Mouse (Mus musculus) limb, embryonic 10.5 days (tissue): Measurements from ENCODE around the gene Robo1. TPM values are rescaled to one million over a fixed set of nuclear protein-coding genes. Genes with fewer than 3 reads are reported as not detected.
A peak's percentile ranks its signal among the peaks of the same experiment; 100 is the strongest.

ENCODE experiments used
- DNase-seq: peaks from one replicate; pipeline ENCODE4 v3.0.0-alpha.2; 2017; ENCODE audit warnings: low spot score
- H3K27ac ChIP-seq: fragments of 300-500 bp; sonication (generic); 2 replicates; pipeline ENCODE4 v1.5.1; 2016; ENCODE audit warnings: mild to moderate bottlenecking
- H3K27me3 ChIP-seq: fragments of 300-500 bp; sonication (generic); 2 replicates; pipeline ENCODE4 v1.6.1; 2016; ENCODE audit warnings: low read depth, mild to moderate bottlenecking; ENCODE audit not compliant: poor library complexity, severe bottlenecking
- H3K36me3 ChIP-seq: fragments of 300-500 bp; sonication (generic); 2 replicates; pipeline ENCODE4 v1.6.1; 2016; ENCODE audit warnings: mild to moderate bottlenecking, moderate library complexity
- H3K4me1 ChIP-seq: fragments of 300-500 bp; sonication (generic); 2 replicates; pipeline ENCODE4 v1.6.1; 2016
- H3K4me3 ChIP-seq: fragments of 300-500 bp; sonication (generic); 2 replicates; pipeline ENCODE4 v1.5.1; 2016; ENCODE audit warnings: mild to moderate bottlenecking, moderate library complexity
- H3K9me3 ChIP-seq: fragments of 300-500 bp; sonication (generic); replicated peaks from 2 replicates; pipeline ENCODE4 v1.6.1; 2016; ENCODE audit warnings: mild to moderate bottlenecking
- WGBS: fragments of 180-500 bp; shearing (Covaris S2); methylation state at CpG from one replicate; pipeline ENCODE4 v1.1.7; 2016; 5-methylcytosine and 5-hydroxymethylcytosine counted together
- polyA plus RNA-seq: library from polyadenylated mRNA; unstranded; fragments of >200 nt; fragmentation: Nextera tagmentation; extraction: Ambion mirVana; gene quantifications from 2 replicates; pipeline ENCODE4 v1.2.1, GENCODE M21; 2016

Robo1 gene
- polyA plus RNA-seq, 1 experiment from 2014 or later = 42.1 TPM

DNA sequence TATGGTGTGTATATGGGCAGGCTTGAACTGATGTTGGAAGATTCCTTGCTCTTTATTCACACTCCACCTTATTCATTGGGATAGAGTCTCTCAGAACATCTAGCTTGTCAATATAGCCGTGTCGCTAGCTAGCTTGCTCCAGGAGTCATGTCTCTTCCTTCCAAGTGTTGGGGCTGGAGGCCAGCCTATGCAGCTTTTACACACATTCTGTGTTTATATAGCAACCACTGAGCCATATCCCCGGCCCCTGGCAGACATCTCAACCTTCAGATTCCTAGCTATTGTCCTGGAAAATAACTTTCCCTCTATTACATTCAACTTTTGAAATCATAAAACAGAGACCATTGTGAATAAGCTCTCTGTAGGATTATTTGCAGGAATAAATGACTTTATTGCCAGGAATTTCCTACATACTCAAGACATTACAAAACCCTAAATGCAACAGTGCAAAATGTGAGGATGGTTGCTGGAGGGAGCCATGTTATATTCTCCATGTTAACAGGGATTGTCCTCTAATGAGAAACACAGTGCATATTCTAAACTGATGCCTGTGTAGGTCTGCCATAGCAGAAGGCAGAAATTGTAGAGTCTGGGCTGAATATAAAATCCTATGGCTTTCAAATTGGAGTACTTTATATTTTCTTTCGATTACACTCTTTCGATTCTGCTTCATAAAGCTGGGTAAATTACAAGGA, 546.9 kb downstream of the Robo1 start:
- 91% methylated on average over 5 of the region's 5 CpGs for WGBS

DNA sequence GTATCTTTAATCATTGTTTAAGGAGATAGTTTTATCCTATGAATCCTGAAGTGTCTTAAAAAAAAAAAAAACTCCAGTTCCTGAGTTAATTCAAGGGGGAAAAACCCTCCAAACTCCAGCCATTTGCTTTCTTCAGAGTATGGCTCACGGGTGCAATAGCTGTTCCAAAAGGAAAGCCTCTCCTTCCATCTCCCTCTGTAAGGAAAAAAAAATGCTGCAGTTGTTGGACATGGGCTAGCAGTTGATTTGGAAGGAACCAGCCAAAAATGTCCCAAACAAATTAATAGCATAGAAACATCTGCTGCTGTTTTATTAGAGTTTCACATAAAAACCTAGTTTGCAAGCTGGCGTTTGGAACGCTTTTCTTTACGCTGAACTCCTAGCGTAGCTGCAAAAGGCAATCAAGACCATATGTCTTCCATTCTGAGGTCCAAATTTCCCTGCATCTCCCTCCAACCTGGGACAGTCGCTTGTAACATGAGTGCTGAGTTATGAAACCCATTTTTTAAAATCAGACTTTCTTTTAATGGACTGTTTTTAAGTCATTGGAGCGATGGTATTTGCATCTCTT, 553.7 kb downstream of the Robo1 start:
- Histone ChIP-seq H3K4me3 (no peak overlapping the region), H3K27ac (no peak overlapping the region), H3K36me3 (no peaks in the 10 kb centered on the region), H3K9me3 (no peaks in the 10 kb centered on the region), H3K27me3 (no peaks in the 10 kb centered on the region), H3K4me1 (peaks cover 36% of the 10 kb centered on the region)
- 30% methylated on average over 7 of the region's 7 CpGs for WGBS
- no peak for DNase-seq

More for the DNA sequence above, 546.9 kb downstream of the Robo1 start:
- no peak for DNase-seq
- no peak overlapping the region for H3K27ac ChIP-seq
- H3K4me3 ChIP-seq = no peak overlapping the region
- no peaks in the 10 kb centered on the region for H3K9me3 ChIP-seq
- no peaks in the 10 kb centered on the region for H3K36me3 ChIP-seq
- H3K27me3 ChIP-seq = no peaks in the 10 kb centered on the region
- peaks cover 3% of the 10 kb centered on the region; the same call in 1 of the 2 replicates for H3K4me1 ChIP-seq

DNA sequence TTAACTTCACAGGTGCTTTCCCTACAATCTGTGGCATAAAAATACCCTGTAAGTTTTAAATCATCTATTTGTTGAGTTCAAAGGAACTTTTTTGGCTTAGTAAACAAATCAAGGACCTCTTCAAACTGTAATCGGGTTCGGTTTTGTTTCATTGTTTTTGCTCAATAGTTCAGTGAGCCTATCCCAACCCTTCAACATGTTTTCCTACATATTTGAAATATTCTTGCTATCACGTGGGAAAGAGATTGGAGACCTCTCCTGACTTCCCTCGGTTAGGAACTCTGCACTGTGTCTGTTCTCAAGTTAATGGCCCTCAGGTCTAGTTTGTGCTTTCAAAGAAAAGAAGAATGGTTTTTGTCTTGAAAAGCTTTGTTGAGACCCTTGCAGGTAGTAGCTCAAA, 557.9 kb downstream of the Robo1 start:
- Histone ChIP-seq H3K27me3 (no peaks in the 10 kb centered on the region), H3K4me1 (peaks cover 31% of the 10 kb centered on the region), H3K27ac (no peak overlapping the region), H3K4me3 (no peak overlapping the region), H3K9me3 (no peaks in the 10 kb centered on the region), H3K36me3 (no peaks in the 10 kb centered on the region)
- 90% methylated on average over 4 of the region's 4 CpGs for WGBS
- no peak for DNase-seq

DNA sequence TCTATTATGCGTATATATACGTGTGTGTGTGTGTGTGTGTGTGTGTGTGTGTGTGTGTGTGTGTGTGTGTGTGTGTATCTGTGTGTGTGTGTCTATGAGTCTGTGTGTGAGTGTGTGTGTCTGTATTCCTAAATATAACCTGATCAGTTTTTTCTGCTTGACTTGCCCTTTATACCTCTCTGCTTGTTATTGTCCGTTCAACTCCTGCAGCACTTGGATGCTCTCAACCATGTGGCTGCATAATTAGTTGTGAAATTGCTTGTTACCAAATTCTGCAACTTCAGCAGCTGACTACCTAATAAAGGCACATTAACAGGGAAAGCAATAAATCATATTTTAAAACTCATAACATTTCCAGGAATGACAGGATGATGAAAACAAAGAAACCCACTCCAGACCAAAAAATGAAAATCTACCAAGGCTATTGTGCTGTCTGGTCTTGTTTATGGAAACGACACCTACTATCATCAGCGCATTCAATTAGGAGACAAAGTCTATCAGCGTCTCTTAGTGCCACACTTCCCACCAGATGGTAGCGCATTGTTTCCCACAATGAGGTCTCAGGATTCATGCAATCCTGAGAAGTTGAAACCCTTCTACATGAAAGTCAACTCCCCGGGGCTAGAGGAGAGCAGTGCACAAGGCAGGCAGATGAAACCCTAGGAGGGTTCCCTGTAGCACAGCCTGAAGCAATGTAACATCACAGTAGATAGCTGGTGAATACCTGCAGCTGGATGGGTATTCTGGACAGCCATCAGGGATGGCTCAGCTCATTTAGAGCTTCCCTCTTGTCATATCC, 567.0 kb downstream of the Robo1 start:
- no peak for DNase-seq
- no peaks in the 10 kb centered on the region for H3K9me3 ChIP-seq
- peaks cover 4% of the 10 kb centered on the region; the same call in 1 of the 2 replicates for H3K4me1 ChIP-seq
- no peak overlapping the region for H3K4me3 ChIP-seq
- WGBS = 88% methylated on average over 8 of the region's 8 CpGs
- H3K36me3 ChIP-seq = no peaks in the 10 kb centered on the region
- no peak overlapping the region for H3K27ac ChIP-seq
- no peaks in the 10 kb centered on the region for H3K27me3 ChIP-seq

DNA sequence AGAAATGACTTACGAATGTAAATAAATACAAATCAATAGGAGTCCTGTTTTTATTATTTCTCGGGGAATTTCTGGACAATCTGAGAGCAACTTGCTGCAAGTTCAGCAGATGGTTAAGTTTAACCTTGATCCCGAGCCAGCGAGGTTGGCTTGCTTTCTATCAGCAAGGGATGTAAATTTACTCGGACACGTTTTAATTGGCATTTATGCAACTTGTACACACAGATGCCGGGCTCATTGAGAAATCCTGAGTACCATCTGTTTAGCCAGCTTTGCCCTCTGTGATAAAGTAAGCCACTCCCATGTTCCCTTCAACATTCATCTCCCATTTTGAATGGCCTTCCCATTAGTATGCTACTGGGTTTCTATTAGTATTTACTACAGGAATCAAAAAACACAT, 580.0 kb downstream of the Robo1 start:
- 49% methylated on average over 7 of the region's 7 CpGs for WGBS
- DNase-seq = no peak

DNA sequence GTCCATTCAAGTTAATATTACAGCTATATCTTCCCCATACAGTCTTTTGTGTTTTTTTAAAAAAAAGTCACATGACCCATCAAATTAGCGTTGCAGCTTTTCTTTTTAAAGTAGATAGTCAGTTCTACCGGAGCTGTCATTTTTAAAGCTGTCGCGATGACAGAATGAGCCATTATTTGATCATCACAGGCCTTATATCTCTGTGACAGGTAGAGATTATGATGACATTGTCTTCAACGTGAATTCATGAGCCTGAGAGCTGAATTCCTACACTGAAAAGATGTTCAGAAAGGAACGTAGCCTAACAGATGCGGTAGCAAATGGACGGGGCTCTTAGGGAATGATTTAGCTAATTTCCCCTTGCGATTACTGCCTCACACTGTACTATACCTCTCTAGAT, 581.3 kb downstream of the Robo1 start:
- 94% methylated on average over 9 of the region's 9 CpGs for WGBS
- peaks cover 4% of the 10 kb centered on the region; the same call in 1 of the 2 replicates for H3K4me1 ChIP-seq
- H3K36me3 ChIP-seq = no peaks in the 10 kb centered on the region
- H3K27ac ChIP-seq = no peak overlapping the region
- H3K27me3 ChIP-seq = no peaks in the 10 kb centered on the region
- no peak overlapping the region for H3K4me3 ChIP-seq
- DNase-seq = no peak
- no peaks in the 10 kb centered on the region for H3K9me3 ChIP-seq

More for the DNA sequence above, 580.0 kb downstream of the Robo1 start:
- Histone ChIP-seq H3K36me3 (no peaks in the 10 kb centered on the region), H3K27ac (no peak overlapping the region), H3K9me3 (no peaks in the 10 kb centered on the region), H3K4me3 (no peak overlapping the region), H3K27me3 (no peaks in the 10 kb centered on the region), H3K4me1 (peaks cover 4% of the 10 kb centered on the region; the same call in 1 of the 2 replicates)

DNA sequence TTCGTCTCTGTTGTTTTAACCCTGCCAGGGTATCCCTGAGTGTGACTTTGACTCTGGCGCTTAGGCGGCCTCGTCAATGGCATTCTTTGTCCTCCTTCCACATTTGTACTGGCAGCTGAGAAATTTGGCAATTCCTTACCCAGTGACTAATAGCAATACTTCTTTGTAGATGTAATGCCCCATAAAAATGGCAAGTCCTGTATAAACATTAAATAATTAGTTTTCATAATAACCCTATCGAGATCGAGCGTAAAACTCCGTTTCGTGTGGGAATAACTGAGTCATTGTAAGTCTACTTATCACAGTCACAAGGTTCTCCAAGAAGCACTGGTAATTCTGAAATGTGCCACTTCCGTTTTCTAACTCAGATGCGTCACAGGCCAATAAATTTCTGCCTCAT, 589.0 kb downstream of the Robo1 start:
- 91% methylated on average over 11 of the region's 11 CpGs for WGBS
- no peak for DNase-seq
- H3K4me1 ChIP-seq = no peaks in the 10 kb centered on the region
- no peak overlapping the region for H3K27ac ChIP-seq
- H3K9me3 ChIP-seq = no peaks in the 10 kb centered on the region
- H3K36me3 ChIP-seq = no peaks in the 10 kb centered on the region
- H3K27me3 ChIP-seq = no peaks in the 10 kb centered on the region
- no peak overlapping the region for H3K4me3 ChIP-seq

DNA sequence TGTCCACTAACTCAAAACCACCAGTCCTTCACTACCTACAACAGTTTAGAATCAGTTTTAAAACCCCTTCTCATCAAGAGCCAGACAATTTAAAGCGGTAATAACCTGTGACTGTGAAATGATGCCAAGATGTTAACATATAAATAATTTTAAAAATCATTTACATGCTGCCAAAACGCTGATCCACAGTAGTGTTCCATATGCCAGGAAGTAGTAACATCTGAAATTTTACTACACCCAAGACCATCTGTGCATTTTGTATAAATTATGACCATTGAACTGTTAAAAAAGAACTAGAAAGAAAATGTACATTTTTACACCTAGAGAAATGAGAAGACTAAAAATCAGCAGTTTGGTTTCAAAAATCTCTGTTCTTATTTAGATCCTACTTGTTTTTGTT, 600.8 kb downstream of the Robo1 start:
- WGBS = 88% methylated on average over 2 of the region's 2 CpGs
- no peaks in the 10 kb centered on the region for H3K4me1 ChIP-seq
- H3K36me3 ChIP-seq = peaks cover 8% of the 10 kb centered on the region; the same call in 1 of the 2 replicates
- no peak for DNase-seq
- no peaks in the 10 kb centered on the region for H3K27me3 ChIP-seq
- H3K9me3 ChIP-seq = no peaks in the 10 kb centered on the region
- H3K27ac ChIP-seq = no peak overlapping the region
- H3K4me3 ChIP-seq = no peak overlapping the region

DNA sequence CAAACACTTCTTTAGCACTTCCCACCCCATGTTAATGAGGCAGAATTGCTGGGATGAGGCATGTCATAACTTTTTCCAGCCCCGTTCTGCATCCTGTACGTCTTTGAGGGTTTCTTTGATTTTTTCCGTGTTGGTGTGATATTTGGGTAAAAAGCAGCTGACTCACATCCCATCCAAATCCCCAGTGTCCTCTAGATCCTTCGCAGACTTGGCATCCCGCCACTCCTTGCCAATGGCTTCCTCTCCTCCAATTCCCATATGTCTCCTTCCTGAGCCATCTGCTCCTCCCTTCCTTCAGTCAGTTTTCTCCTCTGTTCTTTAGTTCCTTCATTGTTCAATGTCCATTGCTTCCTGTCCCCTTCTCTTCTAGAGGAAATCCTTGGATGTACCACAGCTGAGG, 605.0 kb downstream of the Robo1 start:
- DNase-seq = no peak
- Histone ChIP-seq H3K4me1 (no peaks in the 10 kb centered on the region), H3K27ac (no peak overlapping the region), H3K4me3 (no peak overlapping the region), H3K36me3 (no peaks in the 10 kb centered on the region), H3K9me3 (no peaks in the 10 kb centered on the region), H3K27me3 (no peaks in the 10 kb centered on the region)
- WGBS = 90% methylated on average over 5 of the region's 5 CpGs

DNA sequence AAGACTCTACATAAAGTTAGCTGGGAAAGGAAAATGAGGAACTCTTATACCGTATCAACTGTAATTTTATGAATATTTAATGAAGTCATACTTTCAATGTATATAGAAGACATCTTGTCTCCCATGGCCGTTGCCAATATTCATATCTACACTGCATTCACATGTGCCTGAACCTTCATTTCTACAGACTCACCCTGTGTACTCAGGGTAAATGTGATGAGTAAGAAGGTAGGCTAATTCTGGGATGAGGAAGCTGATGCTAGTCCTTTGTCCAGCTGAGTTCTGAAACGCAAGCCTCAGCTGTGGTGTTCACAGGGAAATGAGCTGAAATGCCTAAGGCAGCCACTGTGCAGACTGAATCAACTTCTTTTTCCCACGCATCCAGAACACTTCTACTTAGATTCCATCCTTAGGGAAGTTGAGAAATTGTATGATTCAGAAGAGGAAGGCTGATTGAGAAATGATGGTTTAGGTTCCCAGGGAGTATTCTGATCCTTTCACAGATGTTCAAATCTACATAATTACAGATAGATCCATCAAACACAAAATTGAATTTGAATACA, 606.0 kb downstream of the Robo1 start:
- Histone ChIP-seq H3K27ac (no peak overlapping the region), H3K9me3 (no peaks in the 10 kb centered on the region), H3K36me3 (no peaks in the 10 kb centered on the region), H3K4me1 (no peaks in the 10 kb centered on the region), H3K4me3 (no peak overlapping the region), H3K27me3 (no peaks in the 10 kb centered on the region)
- DNase-seq = no peak
- WGBS = 92% methylated on average over 4 of the region's 4 CpGs

DNA sequence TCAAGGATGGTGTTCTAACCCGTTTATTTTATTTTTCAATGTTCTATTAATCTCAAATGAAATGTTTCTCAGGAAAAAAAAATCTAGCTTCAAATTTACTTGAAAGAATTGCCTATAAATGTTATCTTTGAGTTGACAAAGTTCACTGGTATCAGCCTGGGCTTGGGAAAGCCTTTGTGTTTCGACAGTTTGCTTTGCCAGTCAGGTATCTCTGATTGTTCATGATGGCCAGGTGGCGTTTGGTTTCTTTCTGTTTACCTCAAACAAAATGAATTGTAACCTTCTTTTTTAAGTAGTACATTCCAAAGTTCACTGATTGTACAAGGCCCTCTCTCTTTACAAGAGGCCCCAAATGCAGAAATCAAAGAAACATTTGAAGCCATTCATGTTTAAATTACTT, 611.9 kb downstream of the Robo1 start:
- Histone ChIP-seq H3K9me3 (no peaks in the 10 kb centered on the region), H3K4me1 (peaks cover 27% of the 10 kb centered on the region), H3K36me3 (no peaks in the 10 kb centered on the region), H3K27ac (no peak overlapping the region), H3K4me3 (no peak overlapping the region), H3K27me3 (no peaks in the 10 kb centered on the region)
- WGBS = 85% methylated on average over 3 of the region's 3 CpGs
- no peak for DNase-seq

DNA sequence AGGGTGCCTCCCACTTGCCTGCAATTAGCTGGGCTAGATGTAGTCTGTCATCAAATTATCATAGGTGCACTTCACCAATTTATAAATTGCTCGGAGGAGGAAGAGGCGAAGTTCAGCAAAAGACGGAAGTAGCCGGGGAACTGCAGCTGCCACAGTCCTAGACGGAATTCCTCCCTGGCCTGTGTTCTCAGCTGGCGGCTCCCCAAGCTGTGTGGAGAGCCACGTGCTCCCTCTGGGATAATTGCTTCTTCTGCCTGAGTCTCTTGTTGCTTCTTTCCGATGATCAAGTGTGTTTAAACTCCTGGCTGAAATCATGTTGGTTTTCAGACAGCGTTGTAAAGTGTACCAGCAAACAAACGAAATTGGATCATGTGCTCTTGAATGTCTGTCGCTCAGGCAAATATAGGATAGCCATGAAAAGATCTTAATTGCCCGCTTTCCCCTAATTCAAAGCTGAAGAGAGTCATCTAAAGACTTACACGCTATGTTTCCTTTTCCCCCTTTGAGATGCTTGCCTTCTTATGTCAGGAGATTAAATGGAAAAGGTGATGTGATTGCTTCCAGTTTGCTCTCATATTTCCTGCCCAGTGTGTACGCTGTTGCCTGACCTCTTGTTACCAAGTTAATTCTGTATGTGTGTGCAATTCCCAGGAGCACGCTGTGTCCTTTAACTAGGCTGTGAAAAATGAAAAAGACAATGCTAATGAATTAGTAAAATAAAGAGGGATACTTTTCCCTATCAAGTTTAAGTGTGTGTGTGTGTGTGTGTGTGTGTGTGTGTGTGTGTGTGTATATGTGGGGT, 616.5 kb downstream of the Robo1 start:
- 31% methylated on average over 15 of the region's 15 CpGs for WGBS
- no peaks in the 10 kb centered on the region for H3K9me3 ChIP-seq
- peaks cover 34% of the 10 kb centered on the region for H3K4me1 ChIP-seq
- peak overlapping the region; percentile 68 for H3K27ac ChIP-seq
- H3K4me3 ChIP-seq = peak overlapping the region; percentile 20; the same call in 1 of the 2 replicates
- H3K27me3 ChIP-seq = no peaks in the 10 kb centered on the region
- peak; percentile 58 for DNase-seq
- no peaks in the 10 kb centered on the region for H3K36me3 ChIP-seq
